Mouse (Mus musculus) ovary, postnatal 14 days (tissue): Measurements from ENCODE around the gene Gm10486.
"Not testable (repeated sequence)": the region's sequence is repeated elsewhere in the genome, so short reads cannot be mapped to it uniquely, and the experiment has no call there.

Source experiments
- DNase-seq: peaks from one replicate; pipeline ENCODE4 v3.0.0; 2022; ENCODE audit warnings: low spot score

Gm10486 gene

DNA sequence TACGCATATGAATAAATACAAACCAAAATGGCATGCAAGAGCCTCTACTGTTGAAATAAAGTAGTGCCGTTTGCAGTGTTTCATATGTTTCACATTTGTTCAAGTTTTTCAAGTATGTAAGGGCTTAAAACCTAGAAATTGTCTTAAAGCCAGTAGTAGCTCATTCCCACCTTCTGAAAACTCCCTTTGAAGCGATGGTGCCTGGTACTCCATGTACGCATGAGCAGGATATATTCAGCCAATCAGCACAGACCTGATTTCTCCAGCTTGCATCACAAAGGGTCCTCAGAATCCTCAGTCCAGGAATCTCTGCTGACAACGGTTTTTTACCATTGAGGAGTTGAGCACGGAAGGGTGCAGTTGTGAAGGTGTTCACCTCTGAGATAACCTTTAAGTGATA is at the start of gene Gm10486:
TSS of gene Gm10486 (plus strand) at position 301 of the 400 bp plus-strand sequence.
- not testable (repeated sequence) for DNase-seq
